Mouse (Mus musculus) 3134 (cell line): ENCODE results near the gene Trp63.

ENCODE experiments used
- DNase-seq: peaks from one replicate; pipeline ENCODE4 v3.0.0-alpha.2; 2011; ENCODE audit warnings: low spot score; ENCODE audit not compliant: insufficient read length; ENCODE audit errors: extremely low read depth

Gene Trp63

DNA sequence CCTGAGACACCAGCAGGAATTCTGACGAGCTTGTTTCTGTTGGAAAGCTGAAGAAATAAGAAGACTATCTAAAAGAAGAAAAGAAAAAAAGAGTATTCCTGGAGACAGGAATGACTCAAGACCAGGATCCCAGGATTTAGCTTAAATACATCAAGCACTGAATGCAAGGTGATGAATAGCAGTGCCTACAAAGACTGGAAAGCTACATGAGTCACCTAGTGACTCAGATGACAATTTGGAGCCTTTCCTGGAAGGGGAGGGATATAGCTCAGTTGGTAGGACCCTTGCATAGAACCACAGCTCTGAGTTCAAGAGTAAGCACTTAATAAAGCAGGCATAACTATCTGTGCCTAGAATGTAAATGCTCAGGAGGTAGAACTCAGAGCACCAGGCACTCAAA, 93.9 kb downstream of the Trp63 start:
- DNase-seq, result peak; percentile 67

DNA sequence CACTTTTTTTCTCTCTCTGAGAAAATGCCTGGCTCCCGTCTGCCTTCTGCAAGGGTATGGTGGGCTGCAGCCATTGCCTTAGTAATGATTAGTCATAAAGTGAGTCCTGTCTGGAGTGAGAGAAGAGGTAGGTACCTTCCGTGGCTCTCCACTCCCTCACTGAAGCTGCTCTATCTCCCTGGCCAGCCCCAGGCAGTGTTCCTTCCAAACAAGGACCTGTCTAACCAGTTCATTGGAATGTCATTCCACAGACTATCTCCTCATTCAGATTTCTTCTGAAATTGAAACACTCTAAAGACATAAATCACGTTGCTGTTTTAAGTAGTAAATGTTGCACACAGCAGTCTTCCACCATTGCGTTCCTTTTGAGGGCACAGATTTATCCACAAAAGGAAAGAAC, 96.4 kb downstream of the Trp63 start:
- no peak for DNase-seq

GRCm38 (mm10) chr16:25784246-25784645, 100.7 kb downstream of the Trp63 start:
- no peak for DNase-seq

DNA sequence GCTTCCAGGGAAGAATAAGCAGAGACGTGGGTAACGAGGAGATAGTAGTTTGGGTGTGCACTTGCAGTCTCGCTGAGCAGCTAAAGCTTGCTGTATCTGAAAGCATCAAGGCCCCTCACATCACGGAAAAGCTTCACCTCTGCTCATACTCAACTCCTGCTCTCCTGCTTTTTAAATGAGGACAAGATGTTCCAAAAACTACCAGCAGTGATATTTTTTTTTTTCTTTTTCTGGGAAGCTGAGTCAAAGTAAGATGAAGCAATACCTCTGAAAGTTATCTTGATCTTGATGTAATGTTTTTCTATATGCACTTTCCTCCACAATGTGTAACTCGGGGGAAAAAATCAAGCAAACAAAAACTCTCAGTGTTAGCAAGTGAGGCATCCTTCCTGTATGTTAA, 102.9 kb downstream of the Trp63 start:
- DNase-seq, result no peak

- no peak for DNase-seq
Measured at GRCm38 (mm10) chr16:25792640-25793266, 109.2 kb downstream of the Trp63 start.

- DNase-seq, result no peak
Measured at GRCm38 (mm10) chr16:25797732-25798294, 114.2 kb downstream of the Trp63 start.

- DNase-seq, result no peak
Measured at GRCm38 (mm10) chr16:25799618-25800017, 116.1 kb downstream of the Trp63 start.

DNA sequence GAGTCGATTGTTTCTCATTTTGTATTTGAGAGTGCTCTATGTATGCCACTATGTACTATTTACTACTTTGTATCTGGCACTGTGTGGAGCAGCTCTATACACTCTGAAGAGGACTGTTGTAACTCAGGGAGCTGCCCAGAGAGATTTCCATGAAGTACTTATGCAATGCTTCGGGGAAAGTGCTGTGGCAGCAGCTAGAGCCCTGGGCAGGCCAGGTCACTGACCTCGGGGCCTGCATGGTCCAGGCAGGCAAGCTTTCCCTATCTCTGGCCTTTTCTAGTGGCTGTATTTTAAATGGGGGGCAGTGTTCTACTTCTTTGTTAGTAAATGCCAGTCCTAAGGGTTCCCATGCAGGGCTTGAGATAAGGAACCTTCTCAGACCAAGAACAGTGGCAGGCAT, 121.4 kb downstream of the Trp63 start:
- no peak for DNase-seq

DNA sequence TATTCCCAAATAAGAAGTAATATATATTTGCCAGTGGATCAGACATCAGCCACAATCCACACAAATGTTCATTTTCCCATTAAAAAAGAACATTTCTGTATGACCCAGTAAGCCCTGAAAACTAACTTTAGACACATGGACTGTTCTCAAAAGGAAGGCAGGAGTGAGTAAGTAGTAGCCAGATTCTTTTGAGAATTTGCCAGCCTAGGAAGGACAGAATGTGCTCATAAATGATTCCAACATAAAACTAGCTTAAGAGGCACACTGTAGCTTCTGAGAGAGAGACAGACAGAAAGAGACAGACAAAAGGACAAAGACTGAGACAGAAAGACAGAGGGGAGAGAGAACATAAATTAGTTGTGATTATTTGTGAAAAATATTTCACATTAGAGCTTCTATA, 123.6 kb downstream of the Trp63 start:
- no peak for DNase-seq

- no peak for DNase-seq
Measured at GRCm38 (mm10) chr16:25817753-25818624, 134.4 kb downstream of the Trp63 start.

- DNase-seq, result no peak
Measured at GRCm38 (mm10) chr16:25826016-25826415, 142.5 kb downstream of the Trp63 start.

DNA sequence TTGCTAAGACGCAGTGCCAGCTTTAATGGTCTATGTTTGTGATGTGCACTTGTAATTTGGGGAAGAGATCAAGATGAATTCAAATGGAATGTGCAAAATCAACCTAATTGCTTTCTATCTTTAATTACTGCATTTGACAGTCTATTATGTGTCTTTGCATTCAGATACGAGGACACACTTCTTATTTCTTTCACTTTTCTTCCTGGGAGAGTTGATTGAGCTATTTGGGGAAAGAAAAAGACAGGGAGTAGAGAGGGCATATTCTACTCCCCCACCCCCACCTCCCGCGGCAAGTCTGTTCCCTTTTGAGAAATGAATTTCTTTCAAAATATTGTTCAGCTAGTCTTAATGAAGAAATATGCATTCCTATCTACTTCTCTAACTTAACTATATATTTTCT, 149.0 kb downstream of the Trp63 start:
- DNase-seq, result no peak

- peak; percentile 19 for DNase-seq
Measured at GRCm38 (mm10) chr16:25835301-25835700, 151.7 kb downstream of the Trp63 start.

DNA sequence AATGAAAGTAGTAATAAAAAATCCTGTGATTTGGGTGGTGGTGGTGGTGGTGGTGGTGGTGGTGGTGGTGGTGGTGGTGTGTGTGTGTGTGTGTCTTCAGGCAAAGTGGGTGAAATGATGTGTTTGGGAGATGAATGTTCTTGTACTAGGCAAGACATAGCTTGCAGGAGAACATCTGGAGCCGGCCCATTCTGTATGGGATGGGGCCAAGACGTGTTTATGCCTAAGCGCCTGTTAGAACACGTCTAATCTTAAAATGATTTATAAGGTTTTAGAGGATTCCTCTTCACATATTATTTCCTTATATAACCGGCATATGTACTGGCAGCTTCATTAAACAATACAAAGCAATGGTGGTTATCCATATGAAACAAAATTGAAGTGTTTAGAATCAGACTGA, 152.2 kb downstream of the Trp63 start:
- DNase-seq, result no peak

- no peak for DNase-seq
Measured at GRCm38 (mm10) chr16:25842996-25843395, 159.4 kb downstream of the Trp63 start.

GRCm38 (mm10) chr16:25843625-25844024, 160.1 kb downstream of the Trp63 start:
- no peak for DNase-seq

DNA sequence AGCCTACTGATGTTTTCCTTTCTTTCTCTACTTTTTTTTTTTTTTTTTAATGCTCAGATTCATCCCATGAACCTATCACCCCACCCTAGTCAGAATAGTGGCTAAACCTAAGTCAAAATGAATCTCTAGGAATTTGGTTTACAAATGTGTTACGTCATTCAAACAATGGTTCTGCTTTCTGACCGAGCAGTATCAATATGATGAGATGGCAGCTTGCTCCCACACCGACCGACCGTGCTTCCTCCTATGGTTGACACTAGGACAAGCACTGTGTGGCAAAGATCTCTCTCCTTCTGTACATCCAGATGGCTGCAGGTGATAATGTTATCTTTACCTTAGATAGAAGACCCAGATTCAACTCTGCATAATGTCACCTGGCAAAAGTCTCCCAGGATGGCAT, 163.0 kb downstream of the Trp63 start:
- DNase-seq, result no peak

- no peak for DNase-seq
Measured at GRCm38 (mm10) chr16:25848474-25848873, 164.9 kb downstream of the Trp63 start.

DNA sequence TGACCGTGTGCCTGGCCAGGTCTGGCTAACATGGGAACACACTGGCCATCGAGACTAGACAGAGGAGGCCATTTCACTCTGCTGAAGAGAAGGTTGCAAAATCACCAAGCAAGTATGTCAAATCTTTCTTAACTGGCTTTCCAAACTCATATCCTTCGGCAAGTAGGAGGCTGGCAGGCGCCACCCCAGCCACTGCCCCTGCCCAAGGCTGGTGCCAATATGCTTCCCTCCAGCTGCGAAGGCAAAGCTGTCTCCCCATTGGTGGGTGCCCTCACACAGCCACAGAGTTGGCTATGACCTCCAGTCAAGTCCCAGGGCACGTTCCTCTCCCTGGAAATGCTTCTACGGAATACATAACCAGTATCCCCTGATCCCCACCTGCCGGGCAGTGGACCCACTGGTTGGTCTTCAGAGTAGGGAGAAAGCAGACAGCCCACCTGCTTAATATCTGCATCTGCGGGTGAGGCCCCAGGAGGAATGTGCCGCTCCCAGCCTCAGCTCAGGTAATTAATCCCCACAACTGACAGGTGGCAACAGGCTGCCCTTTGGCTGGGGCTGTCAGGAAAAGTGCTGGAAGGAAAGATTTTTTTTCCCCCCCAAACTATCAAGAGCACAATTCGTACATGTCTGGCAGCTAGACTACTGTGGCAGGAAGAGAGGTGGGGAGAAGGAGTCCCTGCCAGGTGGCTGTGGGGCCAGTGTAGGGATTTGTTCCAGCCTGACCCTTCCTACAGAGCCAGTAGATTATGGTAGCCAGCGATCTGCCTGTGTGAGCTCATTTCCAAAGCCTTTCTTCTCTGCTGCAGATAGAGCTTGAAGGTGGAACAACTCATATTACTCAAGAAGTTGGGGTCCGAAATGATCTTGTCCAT, 166.3 kb downstream of the Trp63 start:
- no peak for DNase-seq

DNA sequence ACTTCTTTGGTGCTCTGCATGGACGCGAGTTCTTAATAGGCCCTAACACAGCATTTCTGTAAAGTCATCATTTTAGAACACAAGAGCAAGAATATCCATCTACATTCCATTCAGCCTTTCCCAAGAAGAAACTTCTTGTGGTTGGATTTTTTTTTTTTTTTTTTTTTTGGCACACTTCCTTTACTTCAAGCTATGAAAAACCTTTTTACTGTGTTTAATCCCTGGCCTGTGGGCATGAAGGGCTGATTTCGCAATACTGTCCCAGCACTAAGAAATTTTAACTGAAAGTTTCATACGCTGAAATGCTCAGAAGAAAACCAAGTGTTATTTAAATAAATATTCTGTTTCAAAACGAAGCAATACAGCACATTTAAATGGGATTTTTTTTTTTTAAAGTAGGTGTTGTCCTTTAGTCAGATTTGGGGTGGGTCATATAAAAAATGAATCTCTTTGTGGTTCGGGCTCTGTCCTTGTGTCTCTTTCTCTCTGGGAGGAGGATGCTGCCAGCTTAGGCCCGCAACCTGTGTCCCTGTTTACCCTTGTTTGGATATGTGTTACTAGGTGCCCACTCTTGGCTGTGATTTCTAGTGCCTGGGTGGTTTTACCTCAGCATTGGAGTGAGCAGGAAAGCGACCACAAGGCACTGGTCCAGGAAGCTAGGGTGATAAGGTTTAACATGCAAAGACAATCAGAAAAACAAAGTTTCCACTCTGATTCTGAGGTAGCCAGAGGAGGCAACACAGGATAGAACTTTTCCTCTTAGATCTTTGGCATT, 177.4 kb downstream of the Trp63 start:
- peak; percentile 79 for DNase-seq
